Mouse (Mus musculus) heart, postnatal 0 days (tissue): ENCODE results near the gene Ddx39b.

Source experiments
- CTCF ChIP-seq: IDR thresholded peaks from 2 replicates; pipeline ENCODE4 v1.5.1; 2016; ENCODE audit warnings: antibody characterized with exemption, control low read depth, low read depth
- EP300 ChIP-seq: IDR thresholded peaks from 2 replicates; pipeline ENCODE4 v1.6.1; 2016; ENCODE audit warnings: antibody characterized with exemption, low read depth

- TF ChIP-seq EP300 (no peak), CTCF (peak; percentile 96)
Measured at GRCm38 (mm10) chr17:35236390-35236746, 5.2 kb upstream of the Ddx39b start.
